Mouse (Mus musculus): ENCODE measurements around the gene Dhx30.
"Not testable (repeated sequence)": the region's sequence is repeated elsewhere in the genome, so short reads cannot be mapped to it uniquely, and the experiment has no call there.

Dhx30 gene

GRCm38 (mm10) chr9:110117779-110118139 is at the start of gene Dhx30:
Gene Dhx30 (minus strand): TSS chr9:110117830.
- DNase-seq (ENCODE audit: low spot score) = no peak

GRCm38 (mm10) chr9:110163071-110163470 is 45.4 kb upstream of the Dhx30 start:
- no peak for DNase-seq (ENCODE audit: low spot score)

- DNase-seq (ENCODE audit: low spot score) = no peak
Measured at GRCm38 (mm10) chr9:110162441-110162840, 44.8 kb upstream of the Dhx30 start.

DNA sequence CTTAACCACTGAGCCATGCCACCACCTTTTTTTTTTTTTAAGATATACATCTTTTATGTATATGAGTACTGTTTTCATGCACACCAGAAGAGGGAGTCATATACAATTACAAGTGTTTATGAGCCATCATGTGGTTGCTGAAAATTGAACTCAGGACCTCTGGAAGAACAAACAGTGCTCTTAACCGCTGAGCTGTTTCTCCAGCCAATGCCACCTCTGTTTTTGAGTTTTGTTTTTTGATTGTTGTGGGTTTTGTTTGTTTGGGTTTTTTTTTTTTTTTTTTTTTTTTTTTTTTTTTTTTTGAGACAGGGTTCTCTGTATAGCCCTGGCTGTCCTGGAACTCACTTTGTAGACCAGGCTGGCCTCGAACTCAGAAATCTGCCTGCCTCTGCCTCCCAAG is 42.9 kb upstream of the Dhx30 start:
- not testable (repeated sequence) for DNase-seq (ENCODE audit: low spot score)

DNA sequence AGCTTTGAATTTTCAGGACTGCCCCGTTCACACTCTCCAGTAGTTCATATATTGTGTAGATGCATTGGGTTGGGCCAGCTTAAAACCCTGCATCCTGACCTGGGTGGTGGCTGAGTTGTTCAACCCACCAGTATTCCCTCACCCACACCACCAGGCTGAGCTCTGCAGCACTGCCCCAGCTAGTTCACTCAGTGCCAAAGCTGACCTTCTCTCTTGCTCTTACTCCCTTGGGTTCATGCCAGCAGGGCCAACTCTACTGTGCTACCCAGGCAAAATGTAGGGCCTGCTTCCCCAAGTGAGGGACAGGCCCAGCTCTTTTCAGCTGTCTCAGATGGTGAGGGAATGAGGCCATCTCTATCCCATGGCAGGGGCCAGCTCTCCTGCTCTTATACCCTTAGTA is 41.4 kb upstream of the Dhx30 start:
- DNase-seq (ENCODE audit: low spot score) = no peak

GRCm38 (mm10) chr9:110148598-110148997 is 31.0 kb upstream of the Dhx30 start:
- DNase-seq (ENCODE audit: low spot score) = no peak

DNA sequence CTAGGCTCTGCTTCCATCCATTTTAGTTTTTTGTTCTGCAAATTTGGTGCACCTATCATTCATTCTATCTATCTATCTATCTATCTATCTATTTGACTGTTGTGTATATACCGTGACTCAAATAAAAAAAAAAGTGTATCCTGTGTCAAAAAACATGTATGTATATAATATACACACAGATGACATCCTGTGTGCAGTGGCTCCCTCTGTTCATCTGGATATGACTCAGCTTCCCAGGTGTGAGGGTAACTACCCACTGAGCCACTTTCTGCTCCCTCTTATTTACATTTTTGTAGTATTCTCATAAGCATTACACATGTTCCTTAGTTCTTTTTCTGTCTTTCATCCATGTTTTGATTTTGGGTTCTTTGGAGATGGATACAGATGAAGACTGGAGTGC is 24.5 kb upstream of the Dhx30 start:
- DNase-seq (ENCODE audit: low spot score) = no peak

DNA sequence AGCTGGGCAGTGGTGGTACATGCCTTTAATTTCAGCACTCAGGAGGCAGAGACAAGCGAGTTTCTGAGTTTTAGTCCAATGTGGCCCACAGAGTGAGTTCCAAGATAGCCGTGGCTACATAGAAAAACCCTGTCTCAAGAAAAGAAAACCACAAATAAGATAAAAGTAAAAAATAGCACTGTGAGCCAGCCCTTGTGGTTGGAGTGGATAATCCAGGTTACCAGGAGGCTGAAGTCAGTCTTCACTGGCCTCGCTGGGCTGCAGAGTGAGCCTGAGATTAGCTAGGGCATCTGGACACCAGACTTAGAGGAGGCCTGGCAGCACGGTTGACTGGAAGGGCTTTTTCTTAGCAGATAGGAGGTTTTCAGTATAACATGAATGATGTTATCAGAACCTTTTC is 21.5 kb upstream of the Dhx30 start:
- no peak for DNase-seq (ENCODE audit: low spot score)

- DNase-seq (ENCODE audit: low spot score) = no peak
Measured at GRCm38 (mm10) chr9:110134176-110134575, 16.5 kb upstream of the Dhx30 start.

- no peak for DNase-seq (ENCODE audit: low spot score)
Measured at GRCm38 (mm10) chr9:110132921-110133320, 15.3 kb upstream of the Dhx30 start.

GRCm38 (mm10) chr9:110132201-110132605 is 14.6 kb upstream of the Dhx30 start:
- DNase-seq (ENCODE audit: low spot score) = peak; percentile 68

DNA sequence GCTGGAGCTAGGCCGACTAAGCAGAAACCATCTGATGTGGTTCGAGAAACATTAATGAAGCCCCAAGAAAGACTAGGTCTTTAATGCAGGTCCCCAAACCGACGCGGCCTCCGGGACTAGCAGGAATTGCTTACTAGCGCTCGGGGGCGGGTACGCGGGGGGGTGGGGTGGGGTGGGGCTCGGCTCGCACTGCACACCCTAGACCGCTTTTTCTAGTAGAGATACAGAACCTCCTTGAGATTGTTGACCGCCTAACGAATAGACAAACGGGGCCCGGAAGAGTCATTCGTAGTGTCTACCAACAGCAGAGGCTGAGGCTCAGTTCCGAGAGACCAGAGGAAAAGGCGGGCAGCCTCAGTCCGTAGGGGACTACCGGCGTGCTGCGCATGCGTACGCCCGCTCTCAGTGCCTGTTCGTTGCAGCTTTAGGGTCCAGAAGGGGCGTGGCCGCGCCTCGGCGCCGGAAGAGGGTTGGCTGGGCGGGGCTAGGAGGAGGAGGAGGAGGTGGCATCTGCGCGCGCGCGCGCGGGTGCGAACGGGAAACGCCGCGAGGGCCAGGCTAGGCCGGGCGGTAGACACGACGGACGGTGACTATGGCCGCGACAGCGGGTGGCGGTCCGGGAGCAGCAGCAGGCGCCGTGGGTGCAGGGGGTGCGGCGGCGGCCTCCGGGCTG is 14.0 kb upstream of the Dhx30 start:
- peak; percentile 100 for DNase-seq (ENCODE audit: low spot score)

- peak; percentile 17 for DNase-seq (ENCODE audit: low spot score)
Measured at GRCm38 (mm10) chr9:110130896-110131524, 13.4 kb upstream of the Dhx30 start.

GRCm38 (mm10) chr9:110124008-110124540 is 6.4 kb upstream of the Dhx30 start:
- not testable (repeated sequence) for DNase-seq (ENCODE audit: low spot score)

DNA sequence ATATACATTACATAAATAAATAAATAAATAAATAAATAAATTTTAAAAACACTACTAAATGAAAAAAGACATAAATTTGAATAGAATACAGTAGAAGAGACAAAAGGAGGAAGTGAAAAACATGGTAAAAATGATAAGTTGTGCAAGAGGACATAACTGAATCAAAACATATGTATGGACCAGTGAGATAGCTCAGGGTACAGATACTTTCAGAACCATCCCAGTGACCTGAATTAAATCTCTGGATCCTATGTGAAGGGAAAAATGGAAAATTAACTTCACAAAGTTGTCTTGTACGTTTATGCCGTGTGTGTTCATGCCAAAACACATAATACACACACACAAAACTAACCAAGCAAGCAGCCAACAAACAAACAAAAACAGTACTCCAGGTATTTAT is 5.7 kb upstream of the Dhx30 start:
- no peak for DNase-seq (ENCODE audit: low spot score)

GRCm38 (mm10) chr9:110121424-110121823 is 3.8 kb upstream of the Dhx30 start:
- DNase-seq (ENCODE audit: low spot score) = no peak

- no peak for DNase-seq (ENCODE audit: low spot score)
Measured at GRCm38 (mm10) chr9:110118249-110118648, 619 bp upstream of the Dhx30 start.

GRCm38 (mm10) chr9:110116977-110117778 is 452 bp downstream of the Dhx30 start, which contains the start of gene Smarcc1:
Gene Smarcc1 (plus strand): TSS chr9:110117708.
- peak; percentile 92 for DNase-seq (ENCODE audit: low spot score)

DNA sequence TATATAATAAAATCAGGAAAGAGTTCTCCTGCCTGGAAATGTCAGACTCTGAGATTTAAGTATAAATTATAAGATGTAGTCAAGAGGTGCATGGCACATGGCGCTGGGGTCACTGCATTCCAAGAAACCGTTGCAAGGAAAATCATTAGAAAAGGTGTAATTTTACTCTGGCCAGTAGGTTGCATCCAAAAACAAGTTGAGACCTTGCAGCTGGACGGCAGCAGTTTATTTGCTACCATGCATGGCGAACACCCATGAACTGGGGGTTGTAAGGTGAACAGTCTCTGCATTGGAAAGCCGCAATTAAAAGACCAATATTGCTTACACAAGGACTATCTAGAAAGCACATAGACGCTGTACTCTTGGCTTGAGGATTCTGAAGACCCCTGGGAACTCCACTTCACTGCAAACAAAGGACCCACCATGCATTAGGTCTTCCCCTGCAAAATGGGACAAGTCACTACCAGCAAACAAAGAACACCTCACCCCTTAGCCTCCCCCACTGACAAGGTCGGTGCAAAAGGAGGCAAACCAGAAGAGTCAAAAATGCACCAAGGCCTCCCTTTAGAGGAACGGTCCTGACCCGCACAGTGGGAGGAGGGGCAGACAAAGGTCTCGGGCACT is 1.2 kb downstream of the Dhx30 start:
- DNase-seq (ENCODE audit: low spot score) = no peak

- peak; percentile 95 for DNase-seq (ENCODE audit: low spot score)
Measured at GRCm38 (mm10) chr9:110100627-110101600, 16.7 kb downstream of the Dhx30 start.

- no peak for DNase-seq (ENCODE audit: low spot score)
Measured at GRCm38 (mm10) chr9:110097791-110098190, 19.8 kb downstream of the Dhx30 start.
